14 mouse cellular contexts compared by ENCODE assay signal in the genomic region with DNA sequence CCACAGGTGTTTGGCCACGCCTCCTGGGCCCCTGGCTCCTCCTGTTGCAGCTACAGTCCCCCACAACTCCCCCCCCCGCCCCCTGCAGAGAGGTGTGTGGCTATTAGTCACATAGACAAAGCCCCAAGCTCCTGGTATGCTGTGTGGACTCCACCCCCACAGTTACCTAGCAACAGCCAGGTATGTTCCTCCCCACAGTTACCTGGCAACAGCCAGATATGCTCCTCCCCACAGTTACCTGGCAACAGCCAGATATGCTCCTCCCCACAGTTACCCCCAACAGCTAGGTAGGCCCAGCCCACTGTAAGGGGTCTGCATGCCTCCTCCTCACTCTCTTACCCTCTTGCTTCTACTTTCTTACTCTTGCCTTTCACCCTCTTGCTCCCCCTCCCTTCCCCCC. TPM values are rescaled to one million over a fixed set of nuclear protein-coding genes. Genes with fewer than 3 reads are reported as not detected.
DNase-seq lines count a peak whose midpoint lies in the region; ATAC-seq and TF ChIP-seq lines count a peak whose summit lies in the region.
"Had no signal": no experiment of that assay in that cellular context is flagged by ENCODE, and none has a peak within 500 bp of the region (broad histone marks: within the 10 kb centered on the region; RNA-seq: fewer than 3 reads in every experiment).

No protein-coding gene starts in this region.

- peaks cover 8% of the 10 kb centered on the region for H3K4me1 ChIP-seq in testis, adult 2 months (ENCODE audit: control insufficient read depth, insufficient read depth, low read length)
- no peaks in the 10 kb centered on the region for H3K4me1 ChIP-seq in forebrain, embryonic 14.5 days (ENCODE audit: control insufficient read depth, insufficient read depth, low read length)
- peaks cover 32% of the 10 kb centered on the region for H3K4me1 ChIP-seq in midbrain, embryonic 10.5 days

- H3K27ac ChIP-seq in testis, adult 2 months (ENCODE audit: control insufficient read depth, insufficient read depth, low read depth, low read length), result no peak overlapping the region
- H3K27ac ChIP-seq in forebrain, embryonic 14.5 days (ENCODE audit: low read depth, low read length), result no peak overlapping the region
- no peak overlapping the region for H3K27ac ChIP-seq in midbrain, embryonic 10.5 days (replicated peaks)
- H3K27ac ChIP-seq: liver, embryonic 14.5 days had no signal

- 0% methylated on average over 1 of the region's 2 CpGs for WGBS in forebrain, embryonic 14.5 days
- WGBS in midbrain, embryonic 10.5 days, result 14% methylated on average over 2 of the region's 2 CpGs

- H3K27me3 ChIP-seq in testis, adult 2 months (ENCODE audit: control insufficient read depth, insufficient read depth, low read length), result no peaks in the 10 kb centered on the region
- H3K27me3 ChIP-seq in forebrain, embryonic 14.5 days (replicated peaks; ENCODE audit: control insufficient read depth, insufficient read depth, low read length), result no peaks in the 10 kb centered on the region
- H3K27me3 ChIP-seq in midbrain, embryonic 10.5 days (ENCODE audit: low read depth, poor library complexity, severe bottlenecking), result no peaks in the 10 kb centered on the region

- H3K36me3 ChIP-seq in testis, adult 2 months (ENCODE audit: control insufficient read depth, insufficient read depth, low read length), result no peaks in the 10 kb centered on the region
- no peaks in the 10 kb centered on the region for H3K36me3 ChIP-seq in forebrain, embryonic 14.5 days (ENCODE audit: control insufficient read depth, insufficient read depth, low read length)
- H3K36me3 ChIP-seq in midbrain, embryonic 10.5 days, result peaks cover 26% of the 10 kb centered on the region

- peak; percentile 24; the same call in 1 of the 2 replicates for ATAC-seq in forebrain, embryonic 14.5 days
- ATAC-seq in monocyte, adult 5-6 weeks (replicated peaks; ENCODE audit: insufficient number of reproducible peaks, low FRiP score, low TSS enrichment, poor library complexity, severe bottlenecking), result no peak

- TF ChIP-seq POLR2A in testis, adult 2 months (IDR thresholded peaks at IDR 0.05; ENCODE audit: control insufficient read depth, low read depth, low read length), result peak; percentile 70; the same call in 1 of the 2 replicates

- DNase-seq in testis, postnatal 10 days (ENCODE audit: low spot score), result no peak
- DNase-seq in forebrain, embryonic 14.5 days (ENCODE audit: low spot score), result no peak
- peak; percentile 39 for DNase-seq in midbrain, embryonic 10.5 days (ENCODE audit: low spot score)
- no peak for DNase-seq in adrenal gland, postnatal 36 days
- DNase-seq in gastrocnemius, adult 18-20 months (ENCODE audit: low spot score), result no peak
- DNase-seq: gastrocnemius, postnatal 10 days; heart, postnatal 10 days; right cerebral cortex, postnatal 25 days; thymus, postnatal 14 days had no signal

- H3K9me3 ChIP-seq in forebrain, embryonic 14.5 days (replicated peaks; ENCODE audit: control insufficient read depth, low read length), result no peaks in the 10 kb centered on the region
- no peaks in the 10 kb centered on the region for H3K9me3 ChIP-seq in midbrain, embryonic 10.5 days (replicated peaks)

- no peak for TF ChIP-seq CTCF in testis, adult 2 months (IDR thresholded peaks at IDR 0.05; ENCODE audit: control insufficient read depth, insufficient read depth, insufficient replicate concordance, low read depth, low read length)

- H3K4me3 ChIP-seq in testis, adult 2 months (ENCODE audit: control insufficient read depth, low read depth, low read length), result peak overlapping the region; percentile 85
- no peak overlapping the region for H3K4me3 ChIP-seq in forebrain, embryonic 14.5 days (ENCODE audit: low read depth, low read length)
- no peak overlapping the region for H3K4me3 ChIP-seq in midbrain, embryonic 10.5 days
- H3K4me3 ChIP-seq: myocyte had no signal

- no peak overlapping the region for H3K9ac ChIP-seq in forebrain, embryonic 14.5 days (ENCODE audit: low read length)
- H3K9ac ChIP-seq: liver, embryonic 14.5 days had no signal

- no peak overlapping the region for H3K4me2 ChIP-seq in forebrain, embryonic 14.5 days (ENCODE audit: low read length)

RNA-seq across cellular contexts. Expression of gene Ntsr2, which starts 11.8 kb away (rescaled TPM):
- polyA plus RNA-seq in testis, adult 2 months (2012; rRNA removed), result 0.90 and 1.7 TPM in 2 replicates
- 0.77 and 1.0 TPM in 2 replicates for polyA plus RNA-seq in forebrain, embryonic 14.5 days (2014; fragmentation: Nextera tagmentation; extraction: Ambion mirVana)
- not detected in 2 replicates for polyA plus RNA-seq in midbrain, embryonic 10.5 days (2016; fragmentation: Nextera tagmentation; extraction: Ambion mirVana)
- total RNA-seq in adrenal gland, postnatal 36 days (2021), result 1 to 10 TPM in 1 of 2 experiments, under 1 TPM in 1; 0.89 to 1.7 TPM
- 1 to 10 TPM; 2.6 TPM for total RNA-seq in gastrocnemius, adult 18-20 months (2021)
- not detected in 3 replicates for total RNA-seq in monocyte, adult 5-6 weeks (2017)
- total RNA-seq: common myeloid progenitor, adult 5-6 weeks had no signal
- polyA plus RNA-seq: liver, embryonic 14.5 days; myocyte had no signal

RNA-seq across cellular contexts. Expression of gene Lpin1, which starts 54.3 kb away (rescaled TPM):
- polyA plus RNA-seq in testis, adult 2 months (2012; rRNA removed), result 300 and 301 TPM in 2 replicates
- polyA plus RNA-seq in forebrain, embryonic 14.5 days (2014; fragmentation: Nextera tagmentation; extraction: Ambion mirVana), result 11.6 and 15.1 TPM in 2 replicates
- 5.5 and 9.0 TPM in 2 replicates for polyA plus RNA-seq in midbrain, embryonic 10.5 days (2016; fragmentation: Nextera tagmentation; extraction: Ambion mirVana)
- total RNA-seq in adrenal gland, postnatal 36 days (2021), result 100 to 1,000 TPM in 1 of 2 experiments, 10 to 100 TPM in 1; 71.8 to 110 TPM
- 100 to 1,000 TPM; 212 to 245 TPM for total RNA-seq in gastrocnemius, adult 18-20 months (2021)
- total RNA-seq in monocyte, adult 5-6 weeks (2017), result 32.5 to 104 TPM (median 38.1 TPM) in 3 replicates
